Mouse (Mus musculus): Measurements from ENCODE around the gene Plin1. TPM values are rescaled to one million over a fixed set of nuclear protein-coding genes. Genes with fewer than 3 reads are reported as not detected.

Gene Plin1
- polyA plus RNA-seq, 1 experiment from 2014 or later = not detected

- H3K36me3 ChIP-seq = no peaks in the 10 kb centered on the region
- no peaks in the 10 kb centered on the region for H3K9me3 ChIP-seq
- H3K4me1 ChIP-seq = no peaks in the 10 kb centered on the region
- no peaks in the 10 kb centered on the region for H3K27me3 ChIP-seq
- ATAC-seq (ENCODE audit: insufficient number of reproducible peaks, low FRiP score, low TSS enrichment, low read depth) = no peak
- H3K9ac ChIP-seq = no peak overlapping the region
- no peak overlapping the region for H3K27ac ChIP-seq
- no peak overlapping the region for H3K4me2 ChIP-seq
- H3K4me3 ChIP-seq = no peak overlapping the region
- 50% methylated on average over 2 of the region's 2 CpGs for WGBS
Measured at GRCm38 (mm10) chr7:79756334-79756733, 23.6 kb upstream of the Plin1 start.

GRCm38 (mm10) chr7:79749511-79749910 is 16.8 kb upstream of the Plin1 start:
- Histone ChIP-seq H3K9me3 (no peaks in the 10 kb centered on the region), H3K4me2 (no peak overlapping the region), H3K4me1 (no peaks in the 10 kb centered on the region), H3K27ac (no peak overlapping the region), H3K9ac (no peak overlapping the region), H3K36me3 (no peaks in the 10 kb centered on the region), H3K27me3 (no peaks in the 10 kb centered on the region; the same call in 1 of the 2 replicates), H3K4me3 (no peak overlapping the region)
- ATAC-seq (ENCODE audit: insufficient number of reproducible peaks, low FRiP score, low TSS enrichment, low read depth) = no peak
- 86% methylated on average over 6 of the region's 6 CpGs for WGBS

- 75% methylated on average over 6 of the region's 6 CpGs for WGBS
- no peak for ATAC-seq (ENCODE audit: insufficient number of reproducible peaks, low FRiP score, low TSS enrichment, low read depth)
- Histone ChIP-seq H3K36me3 (no peaks in the 10 kb centered on the region), H3K4me1 (peaks cover 5% of the 10 kb centered on the region; the same call in 1 of the 2 replicates), H3K27me3 (no peaks in the 10 kb centered on the region; the same call in 1 of the 2 replicates), H3K27ac (no peak overlapping the region), H3K4me3 (no peak overlapping the region), H3K9me3 (no peaks in the 10 kb centered on the region), H3K9ac (no peak overlapping the region), H3K4me2 (no peak overlapping the region)
Measured at GRCm38 (mm10) chr7:79747659-79748058, 15.0 kb upstream of the Plin1 start.

GRCm38 (mm10) chr7:79744585-79744984 is 11.9 kb upstream of the Plin1 start:
- Histone ChIP-seq H3K9ac (no peak overlapping the region), H3K27ac (no peak overlapping the region), H3K4me2 (no peak overlapping the region), H3K36me3 (0 out of 2 replicates have a peak, but pooled peaks cover 2% of the 10 kb centered on the region), H3K4me1 (peaks cover 5% of the 10 kb centered on the region; the same call in 1 of the 2 replicates), H3K4me3 (no peak overlapping the region), H3K27me3 (no peaks in the 10 kb centered on the region; the same call in 1 of the 2 replicates), H3K9me3 (no peaks in the 10 kb centered on the region)
- ATAC-seq (ENCODE audit: insufficient number of reproducible peaks, low FRiP score, low TSS enrichment, low read depth) = no peak
- 79% methylated on average over 5 of the region's 5 CpGs for WGBS

GRCm38 (mm10) chr7:79744051-79744450 is 11.3 kb upstream of the Plin1 start:
- Histone ChIP-seq H3K4me1 (peaks cover 5% of the 10 kb centered on the region; the same call in 1 of the 2 replicates), H3K36me3 (0 out of 2 replicates have a peak, but pooled peaks cover 3% of the 10 kb centered on the region), H3K4me2 (no peak overlapping the region), H3K9ac (no peak overlapping the region), H3K4me3 (no peak overlapping the region), H3K27me3 (no peaks in the 10 kb centered on the region; the same call in 1 of the 2 replicates), H3K27ac (no peak overlapping the region), H3K9me3 (no peaks in the 10 kb centered on the region)
- ATAC-seq (ENCODE audit: insufficient number of reproducible peaks, low FRiP score, low TSS enrichment, low read depth) = no peak
- 88% methylated on average over 9 of the region's 9 CpGs for whole genome bisulfite sequencing

GRCm38 (mm10) chr7:79742659-79743536 is 10.2 kb upstream of the Plin1 start, which contains the start of the genes Pex11a and Wdr93:
Gene Pex11a, minus strand, starts transcription at chr7:79743131.
Gene Wdr93, plus strand, starts transcription at chr7:79743163.
- 0 out of 2 replicates have a peak, but pooled peaks cover 3% of the 10 kb centered on the region for H3K36me3 ChIP-seq
- peak within 1 kb of the TSS; percentile 60 for H3K9ac ChIP-seq
- ATAC-seq (ENCODE audit: insufficient number of reproducible peaks, low FRiP score, low TSS enrichment, low read depth) = peak; percentile 65; the same call in 1 of the 2 replicates
- peak within 1 kb of the TSS; percentile 66 for H3K4me3 ChIP-seq
- no peak within 1 kb of the TSS for H3K27ac ChIP-seq
- no peaks in the 10 kb centered on the region for H3K9me3 ChIP-seq
- WGBS = 3% methylated on average over 46 of the region's 46 CpGs
- peaks cover 5% of the 10 kb centered on the region; the same call in 1 of the 2 replicates for H3K4me1 ChIP-seq
- H3K4me2 ChIP-seq = peak within 1 kb of the TSS; percentile 92
- H3K27me3 ChIP-seq = no peaks in the 10 kb centered on the region; the same call in 1 of the 2 replicates

GRCm38 (mm10) chr7:79742277-79742658 is 9.6 kb upstream of the Plin1 start:
- peak overlapping the region; percentile 92 for H3K4me2 ChIP-seq
- H3K9me3 ChIP-seq = no peaks in the 10 kb centered on the region
- 15% methylated on average over 11 of the region's 11 CpGs for WGBS
- H3K4me3 ChIP-seq = peak overlapping the region; percentile 66
- H3K27me3 ChIP-seq = no peaks in the 10 kb centered on the region; the same call in 1 of the 2 replicates
- 0 out of 2 replicates have a peak, but pooled peaks cover 6% of the 10 kb centered on the region for H3K36me3 ChIP-seq
- H3K4me1 ChIP-seq = peaks cover 5% of the 10 kb centered on the region; the same call in 1 of the 2 replicates
- H3K27ac ChIP-seq = no peak overlapping the region
- peak overlapping the region; percentile 60; the same call in 1 of the 2 replicates for H3K9ac ChIP-seq
- no peak for ATAC-seq (ENCODE audit: insufficient number of reproducible peaks, low FRiP score, low TSS enrichment, low read depth)

- Histone ChIP-seq H3K27ac (no peak overlapping the region), H3K27me3 (no peaks in the 10 kb centered on the region), H3K9ac (no peak overlapping the region), H3K4me2 (no peak overlapping the region), H3K4me3 (no peak overlapping the region), H3K36me3 (0 out of 2 replicates have a peak, but pooled peaks cover 9% of the 10 kb centered on the region), H3K4me1 (peaks cover 5% of the 10 kb centered on the region; the same call in 1 of the 2 replicates), H3K9me3 (no peaks in the 10 kb centered on the region)
- WGBS = 78% methylated on average over 4 of the region's 4 CpGs
- no peak for ATAC-seq (ENCODE audit: insufficient number of reproducible peaks, low FRiP score, low TSS enrichment, low read depth)
Measured at GRCm38 (mm10) chr7:79740279-79740678, 7.6 kb upstream of the Plin1 start.

- Histone ChIP-seq H3K4me2 (no peak overlapping the region), H3K4me3 (no peak overlapping the region), H3K36me3 (peaks cover 12% of the 10 kb centered on the region), H3K9ac (no peak overlapping the region), H3K27ac (no peak overlapping the region), H3K9me3 (no peaks in the 10 kb centered on the region), H3K4me1 (peaks cover 5% of the 10 kb centered on the region; the same call in 1 of the 2 replicates), H3K27me3 (no peaks in the 10 kb centered on the region)
- 84% methylated on average over 2 of the region's 2 CpGs for WGBS
- no peak for ATAC-seq (ENCODE audit: insufficient number of reproducible peaks, low FRiP score, low TSS enrichment, low read depth)
Measured at GRCm38 (mm10) chr7:79738913-79739312, 6.2 kb upstream of the Plin1 start.

GRCm38 (mm10) chr7:79736511-79736910 is 3.8 kb upstream of the Plin1 start:
- WGBS = 90% methylated on average over 14 of the region's 14 CpGs
- H3K4me2 ChIP-seq = no peak overlapping the region
- H3K36me3 ChIP-seq = peaks cover 12% of the 10 kb centered on the region
- H3K4me3 ChIP-seq = no peak overlapping the region
- no peaks in the 10 kb centered on the region for H3K27me3 ChIP-seq
- H3K9me3 ChIP-seq = no peaks in the 10 kb centered on the region
- no peak for ATAC-seq (ENCODE audit: insufficient number of reproducible peaks, low FRiP score, low TSS enrichment, low read depth)
- no peak overlapping the region for H3K27ac ChIP-seq
- no peak overlapping the region for H3K9ac ChIP-seq
- H3K4me1 ChIP-seq = no peaks in the 10 kb centered on the region

GRCm38 (mm10) chr7:79734563-79734962 is 1.9 kb upstream of the Plin1 start:
- Histone ChIP-seq H3K27ac (no peak overlapping the region), H3K36me3 (peaks cover 10% of the 10 kb centered on the region), H3K9me3 (no peaks in the 10 kb centered on the region), H3K4me3 (no peak overlapping the region), H3K27me3 (no peaks in the 10 kb centered on the region), H3K9ac (no peak overlapping the region), H3K4me1 (no peaks in the 10 kb centered on the region), H3K4me2 (no peak overlapping the region)
- ATAC-seq (ENCODE audit: insufficient number of reproducible peaks, low FRiP score, low TSS enrichment, low read depth) = no peak
- WGBS = 83% methylated on average over 8 of the region's 8 CpGs

- Histone ChIP-seq H3K27ac (no peak overlapping the region), H3K27me3 (0 out of 2 replicates have a peak, but pooled peaks cover under 1% of the 10 kb centered on the region), H3K4me3 (no peak overlapping the region), H3K4me2 (no peak overlapping the region), H3K9ac (no peak overlapping the region), H3K36me3 (peaks cover 3% of the 10 kb centered on the region), H3K4me1 (0 out of 2 replicates have a peak, but pooled peaks cover 2% of the 10 kb centered on the region), H3K9me3 (no peaks in the 10 kb centered on the region)
- ATAC-seq (ENCODE audit: insufficient number of reproducible peaks, low FRiP score, low TSS enrichment, low read depth) = no peak
- WGBS = 81% methylated on average over 13 of the region's 13 CpGs
Measured at GRCm38 (mm10) chr7:79731438-79731837, 1.3 kb downstream of the Plin1 start.

Data from limb, embryonic 15.5 days (tissue).